Mouse (Mus musculus): ENCODE measurements around the gene Il1rapl1.

DNA sequence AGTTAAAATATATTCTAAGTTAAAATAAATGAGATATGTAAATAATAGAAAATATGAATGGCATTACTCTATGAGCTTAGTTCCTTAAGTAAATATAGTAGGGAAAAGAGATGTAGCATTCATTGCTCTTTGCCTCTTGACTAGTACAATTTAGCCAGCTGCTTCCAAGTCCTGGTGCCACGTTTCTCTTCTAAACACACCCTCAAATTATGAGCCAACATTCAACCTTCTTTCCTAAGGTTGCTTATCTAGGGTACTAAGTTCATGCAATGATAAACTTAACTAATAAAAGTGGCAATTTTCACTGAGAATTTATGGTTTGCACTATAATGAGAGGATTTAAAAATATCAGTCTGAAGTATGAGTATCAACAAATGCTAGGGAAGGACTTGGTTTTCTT lies 218.3 kb downstream of the Il1rapl1 start:
- TF ChIP-seq CTCF (IDR thresholded peaks at IDR 0.05; ENCODE audit: extremely low read depth, insufficient read length, insufficient replicate concordance, low read depth, low read length): no peak
- TF ChIP-seq POLR2A (IDR thresholded peaks at IDR 0.05; ENCODE audit: low read depth, low read length): no peak

Data from small intestine, adult 2 months (tissue).